Mouse (Mus musculus): ENCODE data around the gene Glipr2. TPM values are rescaled to one million over a fixed set of nuclear protein-coding genes. Genes with fewer than 3 reads are reported as not detected.

Gene Glipr2
- 70.9 and 81.6 TPM in 2 replicates for polyA plus RNA-seq (2015; fragmentation: Nextera tagmentation; extraction: Ambion mirVana)

DNA sequence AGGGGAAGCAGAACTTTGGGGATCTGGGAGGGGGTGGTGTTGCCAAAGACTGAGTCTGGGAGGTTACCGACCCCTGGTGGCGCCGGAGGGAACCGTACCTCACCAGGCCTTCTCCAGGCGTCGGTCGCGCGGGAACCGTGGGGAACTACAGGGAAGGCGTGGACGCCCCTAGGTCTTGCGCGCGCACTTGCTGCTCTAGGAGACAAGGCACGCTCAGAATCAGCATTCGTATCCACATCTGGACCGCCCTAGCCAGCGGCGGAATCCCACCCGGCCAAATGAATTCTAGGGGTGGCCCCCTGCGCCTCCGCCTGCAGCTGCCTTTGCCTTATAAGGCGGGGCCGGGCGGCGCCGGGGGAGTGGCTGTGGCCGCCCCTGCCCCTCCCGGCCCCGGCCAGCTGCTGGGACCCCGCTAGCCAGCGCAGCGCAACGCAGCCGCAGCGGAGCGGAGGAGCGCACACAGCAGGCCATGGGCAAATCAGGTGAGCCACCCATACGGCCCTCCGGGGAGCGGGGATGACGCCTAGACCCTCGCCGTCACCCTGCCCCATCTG, at the start of gene Glipr2:
Glipr2 (plus strand) TSS at position 110 of the 554 bp plus-strand sequence.
- Histone ChIP-seq H3K9me3 (no peaks in the 10 kb centered on the region), H3K27ac (replicated peaks) (peak within 1 kb of the TSS; percentile 90), H3K9ac (peak within 1 kb of the TSS; percentile 85), H3K4me3 (peak within 1 kb of the TSS; percentile 77), H3K4me2 (peak within 1 kb of the TSS; percentile 90), H3K27me3 (no peaks in the 10 kb centered on the region; the same call in 1 of the 2 replicates), H3K4me1 (replicated peaks) (peaks cover 22% of the 10 kb centered on the region), H3K36me3 (no peaks in the 10 kb centered on the region)
- under 1% methylated on average over 43 of the region's 45 CpGs for WGBS
- ATAC-seq (ENCODE audit: low read depth): peak; percentile 92

DNA sequence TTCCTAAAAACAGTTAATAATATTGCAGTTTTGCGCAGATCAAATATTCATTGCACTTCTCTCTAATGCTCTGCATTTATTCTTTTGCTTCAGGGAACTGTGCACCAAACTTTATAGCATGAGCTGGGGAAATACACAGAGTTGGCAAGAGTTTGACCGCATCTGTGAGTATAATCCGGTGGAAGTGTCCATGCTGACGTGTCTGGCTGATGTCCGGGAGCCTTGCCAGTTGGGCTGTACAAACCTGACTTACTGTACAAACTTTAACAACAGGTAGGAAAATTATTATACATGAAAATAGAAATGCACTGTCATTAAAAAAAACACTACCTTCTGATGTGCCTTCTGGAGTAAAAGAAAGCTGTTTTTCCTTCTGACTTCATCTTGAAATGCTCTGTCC, 39.0 kb upstream of the Glipr2 start:
- Histone ChIP-seq H3K9me3 (no peaks in the 10 kb centered on the region), H3K27ac (replicated peaks) (no peak overlapping the region), H3K4me3 (no peak overlapping the region), H3K4me2 (no peak overlapping the region), H3K9ac (no peak overlapping the region), H3K36me3 (peaks cover 55% of the 10 kb centered on the region), H3K27me3 (no peaks in the 10 kb centered on the region), H3K4me1 (replicated peaks) (no peaks in the 10 kb centered on the region)
- WGBS: 95% methylated on average over 5 of the region's 5 CpGs
- ATAC-seq (ENCODE audit: low read depth): no peak

DNA sequence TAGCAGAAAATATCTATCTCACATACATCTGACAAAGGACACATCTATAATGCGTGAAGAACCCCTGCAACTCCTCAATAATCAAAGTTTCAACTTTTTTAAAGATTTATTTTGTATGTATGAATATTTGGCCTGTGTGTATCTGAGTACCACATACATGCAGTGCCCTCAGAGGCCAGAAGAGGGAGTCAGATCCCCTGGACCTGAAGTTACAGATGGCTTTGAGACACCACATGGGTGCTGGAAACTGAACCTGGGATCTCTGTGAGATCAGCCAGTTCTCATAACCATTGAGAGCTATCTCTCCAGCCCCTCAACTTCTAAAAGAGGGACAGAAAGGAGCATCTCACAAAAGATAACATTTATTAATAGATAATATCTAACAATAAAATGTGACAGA, 36.6 kb upstream of the Glipr2 start:
- WGBS: 97% methylated on average over 1 of the region's 1 CpGs
- Histone ChIP-seq H3K36me3 (peaks cover 66% of the 10 kb centered on the region), H3K27ac (replicated peaks) (no peak overlapping the region), H3K4me2 (no peak overlapping the region), H3K4me1 (replicated peaks) (no peaks in the 10 kb centered on the region), H3K27me3 (no peaks in the 10 kb centered on the region), H3K9ac (no peak overlapping the region), H3K9me3 (no peaks in the 10 kb centered on the region), H3K4me3 (no peak overlapping the region)
- no peak for ATAC-seq (ENCODE audit: low read depth)

DNA sequence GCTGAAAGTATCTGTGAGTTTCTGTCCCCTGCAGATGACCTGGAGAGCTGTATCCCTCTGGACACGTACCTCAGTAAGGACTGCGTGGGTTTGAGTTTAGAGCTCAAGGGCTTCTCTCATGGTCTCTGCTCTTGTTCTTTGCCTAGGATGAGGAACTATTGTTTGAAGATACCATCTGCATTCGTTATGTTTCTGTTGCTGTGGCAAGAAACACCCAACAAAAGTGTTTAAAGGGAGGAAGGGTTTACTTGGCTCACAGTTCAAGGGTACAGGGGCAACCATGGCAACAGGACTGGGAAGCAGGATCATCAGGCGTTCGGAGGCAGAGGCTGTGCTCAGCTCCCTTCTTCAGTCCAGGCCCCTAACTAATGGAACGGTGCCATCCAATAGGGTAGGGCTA, 32.1 kb upstream of the Glipr2 start:
- Histone ChIP-seq H3K36me3 (peaks cover 78% of the 10 kb centered on the region), H3K9ac (no peak overlapping the region), H3K4me3 (no peak overlapping the region), H3K9me3 (no peaks in the 10 kb centered on the region), H3K27me3 (no peaks in the 10 kb centered on the region), H3K4me2 (no peak overlapping the region), H3K27ac (replicated peaks) (no peak overlapping the region), H3K4me1 (replicated peaks) (no peaks in the 10 kb centered on the region)
- 88% methylated on average over 6 of the region's 6 CpGs for WGBS
- ATAC-seq (ENCODE audit: low read depth): no peak

DNA sequence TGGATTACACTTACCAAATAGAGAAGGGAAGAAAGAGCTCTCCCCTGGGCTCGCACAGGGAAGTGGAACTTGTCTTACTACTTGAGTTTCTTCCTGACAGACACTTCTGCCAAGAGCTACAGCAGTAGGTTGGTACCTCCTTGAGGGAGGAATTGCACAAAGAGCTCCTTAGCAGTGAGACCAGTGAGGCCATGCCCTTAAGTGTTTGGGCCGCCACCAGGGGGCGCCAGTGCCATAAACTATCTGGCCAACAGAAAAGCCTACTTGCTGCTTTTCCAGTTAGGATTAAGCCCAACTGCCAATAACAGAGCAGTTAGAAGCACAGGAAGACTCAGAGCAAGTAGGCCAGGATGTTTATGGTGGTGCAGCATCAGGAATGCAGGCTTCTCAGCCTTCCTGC, 31.4 kb upstream of the Glipr2 start:
- no peaks in the 10 kb centered on the region for H3K27me3 ChIP-seq
- ATAC-seq (ENCODE audit: low read depth): no peak; the same call in 1 of the 2 replicates
- WGBS: 17% methylated on average over 3 of the region's 3 CpGs
- H3K9ac ChIP-seq: no peak overlapping the region
- H3K27ac ChIP-seq (replicated peaks): no peak overlapping the region
- H3K4me2 ChIP-seq: no peak overlapping the region
- no peak overlapping the region for H3K4me3 ChIP-seq
- no peaks in the 10 kb centered on the region for H3K9me3 ChIP-seq
- H3K36me3 ChIP-seq: peaks cover 78% of the 10 kb centered on the region
- no peaks in the 10 kb centered on the region for H3K4me1 ChIP-seq (replicated peaks)

DNA sequence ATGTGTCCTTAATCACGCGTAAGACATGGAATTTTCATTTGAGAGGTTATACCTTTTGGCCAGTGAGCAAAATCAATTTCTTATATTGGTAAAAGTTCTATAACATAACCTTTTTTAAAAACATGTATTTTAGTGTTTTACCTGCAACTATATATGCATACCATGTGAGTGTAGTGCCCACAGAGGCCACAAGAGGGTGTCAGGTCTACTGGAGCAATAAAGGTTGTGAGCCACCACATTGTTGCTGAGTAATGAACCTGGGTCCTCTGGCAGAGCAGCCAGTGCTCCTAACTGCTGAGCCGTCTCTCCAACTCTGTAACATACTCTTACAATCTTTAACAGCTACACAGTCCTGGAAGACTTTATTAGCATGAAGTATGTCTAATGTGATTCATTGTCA, 29.4 kb upstream of the Glipr2 start:
- H3K4me2 ChIP-seq: no peak overlapping the region
- H3K9me3 ChIP-seq: no peaks in the 10 kb centered on the region
- H3K9ac ChIP-seq: no peak overlapping the region
- H3K4me1 ChIP-seq (replicated peaks): no peaks in the 10 kb centered on the region
- peaks cover 91% of the 10 kb centered on the region for H3K36me3 ChIP-seq
- H3K27me3 ChIP-seq: no peaks in the 10 kb centered on the region
- ATAC-seq (ENCODE audit: low read depth): no peak
- no peak overlapping the region for H3K4me3 ChIP-seq
- H3K27ac ChIP-seq (replicated peaks): no peak overlapping the region
- 91% methylated on average over 3 of the region's 3 CpGs for WGBS

DNA sequence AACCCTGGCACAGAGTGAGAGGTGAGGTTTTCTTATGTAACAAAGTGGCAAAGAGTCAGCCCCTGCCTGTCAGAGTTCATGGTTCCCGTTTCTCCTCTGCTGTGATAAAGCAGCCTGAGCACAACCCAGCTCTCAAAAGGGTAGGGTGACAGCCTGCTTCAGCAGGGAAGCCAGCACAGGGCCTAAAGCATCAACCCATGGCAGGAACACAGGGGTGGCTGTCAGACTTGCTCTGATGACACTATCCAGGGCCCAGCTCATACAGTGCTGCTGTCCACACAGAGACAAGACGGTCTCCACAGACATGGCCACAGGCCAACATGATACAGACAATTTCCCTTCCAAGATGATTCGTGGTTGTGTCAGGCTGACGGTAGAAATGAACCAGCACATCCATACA, 25.3 kb upstream of the Glipr2 start:
- no peak overlapping the region for H3K9ac ChIP-seq
- H3K36me3 ChIP-seq: peaks cover 88% of the 10 kb centered on the region
- no peak overlapping the region for H3K27ac ChIP-seq (replicated peaks)
- H3K4me3 ChIP-seq: no peak overlapping the region
- no peaks in the 10 kb centered on the region for H3K9me3 ChIP-seq
- H3K4me1 ChIP-seq (replicated peaks): no peaks in the 10 kb centered on the region
- H3K4me2 ChIP-seq: no peak overlapping the region
- no peaks in the 10 kb centered on the region for H3K27me3 ChIP-seq
- no peak for ATAC-seq (ENCODE audit: low read depth)
- 90% methylated on average over 4 of the region's 4 CpGs for WGBS

DNA sequence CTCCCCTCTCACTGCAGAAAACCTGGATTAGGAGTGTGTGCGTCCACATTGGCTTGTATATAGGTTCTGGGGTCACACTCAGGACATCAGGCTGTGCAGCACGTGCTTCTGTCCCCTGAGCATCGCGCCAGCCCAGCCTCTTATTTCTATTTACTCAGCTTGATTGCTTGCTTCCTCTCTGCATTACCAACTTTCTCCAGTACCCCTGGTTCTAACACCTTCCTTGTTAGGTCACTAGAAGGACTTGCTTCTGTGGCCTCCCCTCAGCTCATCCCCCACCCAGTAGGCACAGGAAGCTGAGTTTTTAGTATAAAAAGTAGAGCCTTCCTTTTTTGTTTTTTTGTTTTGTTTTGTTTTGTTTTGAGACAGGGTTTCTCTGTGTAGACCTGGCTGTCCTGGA, 21.0 kb upstream of the Glipr2 start:
- Histone ChIP-seq H3K4me1 (replicated peaks) (no peaks in the 10 kb centered on the region), H3K27ac (replicated peaks) (no peak overlapping the region), H3K9ac (no peak overlapping the region), H3K9me3 (no peaks in the 10 kb centered on the region), H3K4me2 (no peak overlapping the region), H3K36me3 (peaks cover 83% of the 10 kb centered on the region), H3K4me3 (no peak overlapping the region), H3K27me3 (no peaks in the 10 kb centered on the region)
- WGBS: 90% methylated on average over 4 of the region's 4 CpGs
- no peak for ATAC-seq (ENCODE audit: low read depth)

DNA sequence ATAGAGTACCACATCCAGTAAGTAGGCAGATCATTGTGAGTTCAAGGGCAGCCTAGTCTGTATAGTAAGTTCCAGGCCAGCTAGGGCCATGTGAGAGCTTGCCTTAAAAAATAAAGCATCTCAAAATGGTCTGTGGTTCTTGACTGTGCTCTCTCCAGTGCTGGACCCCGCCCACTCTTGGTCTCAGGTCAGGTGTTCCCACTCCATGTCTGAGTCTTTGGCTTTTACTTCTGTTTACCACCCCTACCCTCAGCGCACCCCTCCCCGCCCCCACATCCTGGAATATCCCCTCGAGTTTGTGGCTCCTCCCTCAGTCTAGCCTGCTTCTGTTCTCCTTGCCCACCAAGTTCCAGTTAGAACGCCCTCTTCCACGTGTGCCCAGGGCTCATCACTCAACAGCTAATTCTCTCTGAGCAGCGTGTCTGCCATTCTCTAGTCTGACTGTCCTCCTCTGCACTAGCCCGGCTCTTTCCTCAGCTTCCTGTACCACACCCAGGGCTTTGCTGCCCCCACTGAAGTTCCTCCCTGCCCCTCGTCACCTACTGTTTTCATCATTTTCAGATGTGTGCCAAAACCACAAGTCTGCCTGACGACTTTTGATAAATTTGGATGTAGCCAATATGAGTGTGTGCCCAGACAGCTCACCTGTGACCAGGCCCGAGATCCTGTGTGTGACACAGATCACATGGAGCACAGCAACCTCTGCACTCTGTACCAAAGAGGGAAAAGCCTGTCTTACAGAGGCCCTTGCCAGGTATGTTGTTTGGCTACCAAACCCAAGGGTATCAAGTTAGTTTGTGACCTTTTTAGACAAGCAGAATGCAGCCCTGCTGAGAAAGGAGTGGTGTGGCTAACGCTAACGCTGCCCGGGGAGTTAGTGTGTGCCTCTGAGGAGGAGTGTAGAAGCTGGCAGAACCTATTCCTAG, 20.2 kb upstream of the Glipr2 start:
- no peaks in the 10 kb centered on the region for H3K9me3 ChIP-seq
- H3K9ac ChIP-seq: no peak overlapping the region
- no peaks in the 10 kb centered on the region for H3K4me1 ChIP-seq (replicated peaks)
- no peak for ATAC-seq (ENCODE audit: low read depth)
- H3K4me2 ChIP-seq: no peak overlapping the region
- H3K36me3 ChIP-seq: peaks cover 83% of the 10 kb centered on the region
- WGBS: 83% methylated on average over 14 of the region's 14 CpGs
- H3K27ac ChIP-seq (replicated peaks): no peak overlapping the region
- no peak overlapping the region for H3K4me3 ChIP-seq
- no peaks in the 10 kb centered on the region for H3K27me3 ChIP-seq

DNA sequence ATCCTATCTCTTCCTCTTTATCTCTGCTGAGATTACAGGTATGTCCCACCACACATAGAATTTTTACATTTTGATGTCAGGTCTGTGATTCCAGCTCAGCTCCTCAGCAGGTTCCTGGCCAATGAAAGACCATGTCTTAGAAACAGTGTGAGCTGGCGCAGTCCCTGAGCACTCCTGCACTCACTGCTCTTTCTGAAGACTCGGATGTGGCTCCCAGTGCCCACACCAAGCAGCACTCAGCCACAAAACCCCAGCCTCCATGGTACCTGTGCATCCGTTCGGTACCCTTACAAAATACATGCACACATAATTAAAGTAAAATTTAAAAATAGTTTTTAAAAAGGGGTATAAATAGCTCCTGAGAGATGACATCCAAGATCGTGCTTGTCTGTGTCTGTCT, 15.9 kb upstream of the Glipr2 start:
- Histone ChIP-seq H3K9ac (no peak overlapping the region), H3K4me3 (no peak overlapping the region), H3K27me3 (no peaks in the 10 kb centered on the region), H3K36me3 (peaks cover 82% of the 10 kb centered on the region), H3K9me3 (no peaks in the 10 kb centered on the region), H3K27ac (replicated peaks) (no peak overlapping the region), H3K4me2 (no peak overlapping the region), H3K4me1 (replicated peaks) (no peaks in the 10 kb centered on the region)
- 95% methylated on average over 5 of the region's 5 CpGs for WGBS
- ATAC-seq (ENCODE audit: low read depth): no peak

DNA sequence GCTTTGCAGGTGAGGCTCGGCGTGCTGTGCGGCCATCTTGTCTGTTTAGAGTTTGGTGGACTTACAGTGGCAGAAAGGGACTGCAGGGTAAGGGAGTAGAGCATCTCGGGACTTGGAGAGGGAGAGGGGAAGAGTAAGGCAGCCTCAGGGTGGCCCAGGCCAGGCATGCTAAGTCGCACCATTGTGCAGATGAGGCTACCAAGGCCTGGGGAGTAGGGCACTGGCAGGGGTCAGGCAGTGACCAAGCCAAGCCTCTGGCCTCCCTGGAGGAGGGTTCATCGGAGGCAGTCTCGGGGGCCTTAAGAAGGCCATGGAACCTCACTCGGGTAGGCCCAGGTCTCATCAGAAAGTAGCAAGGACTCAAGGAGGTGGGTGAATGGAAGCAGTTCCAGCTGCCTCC, 14.8 kb upstream of the Glipr2 start:
- no peak overlapping the region for H3K4me2 ChIP-seq
- WGBS: 91% methylated on average over 8 of the region's 8 CpGs
- no peak overlapping the region for H3K27ac ChIP-seq (replicated peaks)
- no peak overlapping the region for H3K9ac ChIP-seq
- no peaks in the 10 kb centered on the region for H3K4me1 ChIP-seq (replicated peaks)
- H3K36me3 ChIP-seq: peaks cover 73% of the 10 kb centered on the region
- no peak for ATAC-seq (ENCODE audit: low read depth)
- no peak overlapping the region for H3K4me3 ChIP-seq
- H3K9me3 ChIP-seq: no peaks in the 10 kb centered on the region
- no peaks in the 10 kb centered on the region for H3K27me3 ChIP-seq

DNA sequence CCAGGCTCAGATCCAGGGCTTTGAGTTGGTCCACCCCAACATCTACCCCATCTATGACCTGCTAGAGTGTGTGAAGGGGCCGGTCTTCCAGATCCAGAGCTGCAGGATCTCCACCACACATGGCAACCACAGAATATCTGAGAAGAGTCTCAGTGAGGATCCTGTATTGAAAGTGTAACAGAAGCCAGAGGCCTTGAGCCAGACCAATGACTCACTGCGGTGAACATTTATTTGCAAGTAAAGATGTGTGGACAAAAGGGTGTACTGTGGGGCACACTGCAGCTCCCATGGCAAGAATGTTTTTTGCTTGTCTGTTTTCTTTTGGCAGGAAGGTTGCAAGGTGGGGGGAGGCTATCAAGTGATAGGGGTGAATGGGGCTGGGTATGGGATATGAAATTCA, 9.6 kb upstream of the Glipr2 start:
- WGBS: 97% methylated on average over 2 of the region's 2 CpGs
- Histone ChIP-seq H3K4me1 (replicated peaks) (no peaks in the 10 kb centered on the region), H3K9ac (no peak overlapping the region), H3K36me3 (peaks cover 26% of the 10 kb centered on the region), H3K4me3 (no peak overlapping the region), H3K27me3 (no peaks in the 10 kb centered on the region), H3K9me3 (no peaks in the 10 kb centered on the region), H3K27ac (replicated peaks) (no peak overlapping the region), H3K4me2 (no peak overlapping the region)
- ATAC-seq (ENCODE audit: low read depth): no peak

All from neural tube, embryonic 13.5 days (tissue).